Mouse (Mus musculus) left cerebral cortex, adult 6 months (tissue): ENCODE results near the gene Nppa. TPM values are rescaled to one million over a fixed set of nuclear protein-coding genes. Genes with fewer than 3 reads are reported as not detected.

Experiments used
- long read RNA-seq, 2 experiments: library from polyadenylated mRNA; unstranded; transcript quantifications; one replicate each; pipeline ENCODE4 v2.0.0; 2019 to 2020
- polyA plus RNA-seq: library from polyadenylated mRNA; unstranded; fragments of <200 nt; fragmentation: Nextera tagmentation; gene quantifications from 2 replicates; pipeline ENCODE4 v1.2.3, GENCODE M21; 2021

The Nppa gene
- 0.31 TPM in 1 of 2 replicates, not detected in the other for polyA plus RNA-seq
- long read RNA-seq, experiment 1, partial matches to known transcripts, result 0 of 1 reads
- long read RNA-seq, experiment 1, other reads (novel, unspliced or antisense), result 0 of 1 reads
- long read RNA-seq, experiment 2, result 0 reads

DNA sequence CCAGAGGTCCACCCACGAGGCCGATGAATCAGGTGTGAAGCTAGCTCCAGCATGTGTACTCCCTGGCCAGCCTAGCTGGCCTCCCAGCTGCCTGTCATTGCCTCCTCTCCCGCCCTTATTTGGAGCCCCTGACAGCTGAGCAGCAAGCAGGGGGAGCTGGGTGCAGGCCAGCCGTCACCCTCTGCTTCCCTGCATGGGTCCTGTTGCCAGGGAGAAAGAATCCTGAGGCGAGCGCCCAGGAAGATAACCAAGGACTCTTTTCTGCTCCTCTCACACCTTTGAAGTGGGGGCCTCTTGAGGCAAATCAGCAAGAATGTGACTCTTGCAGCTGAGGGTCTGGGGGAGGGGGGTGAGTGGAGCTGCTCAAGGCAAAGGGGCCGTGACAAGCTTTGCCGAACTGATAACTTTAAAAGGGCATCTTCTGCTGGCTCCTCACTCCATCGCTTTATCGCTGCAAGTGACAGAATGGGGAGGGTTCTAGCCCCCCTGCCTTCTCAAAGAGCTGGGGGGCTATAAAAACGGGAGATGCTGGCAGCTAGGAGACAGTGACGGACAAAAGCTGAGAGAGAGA, at the start of gene Nppa:
Gene Nppa (plus strand): TSS at position 521 of the 571 bp plus-strand sequence.

DNA sequence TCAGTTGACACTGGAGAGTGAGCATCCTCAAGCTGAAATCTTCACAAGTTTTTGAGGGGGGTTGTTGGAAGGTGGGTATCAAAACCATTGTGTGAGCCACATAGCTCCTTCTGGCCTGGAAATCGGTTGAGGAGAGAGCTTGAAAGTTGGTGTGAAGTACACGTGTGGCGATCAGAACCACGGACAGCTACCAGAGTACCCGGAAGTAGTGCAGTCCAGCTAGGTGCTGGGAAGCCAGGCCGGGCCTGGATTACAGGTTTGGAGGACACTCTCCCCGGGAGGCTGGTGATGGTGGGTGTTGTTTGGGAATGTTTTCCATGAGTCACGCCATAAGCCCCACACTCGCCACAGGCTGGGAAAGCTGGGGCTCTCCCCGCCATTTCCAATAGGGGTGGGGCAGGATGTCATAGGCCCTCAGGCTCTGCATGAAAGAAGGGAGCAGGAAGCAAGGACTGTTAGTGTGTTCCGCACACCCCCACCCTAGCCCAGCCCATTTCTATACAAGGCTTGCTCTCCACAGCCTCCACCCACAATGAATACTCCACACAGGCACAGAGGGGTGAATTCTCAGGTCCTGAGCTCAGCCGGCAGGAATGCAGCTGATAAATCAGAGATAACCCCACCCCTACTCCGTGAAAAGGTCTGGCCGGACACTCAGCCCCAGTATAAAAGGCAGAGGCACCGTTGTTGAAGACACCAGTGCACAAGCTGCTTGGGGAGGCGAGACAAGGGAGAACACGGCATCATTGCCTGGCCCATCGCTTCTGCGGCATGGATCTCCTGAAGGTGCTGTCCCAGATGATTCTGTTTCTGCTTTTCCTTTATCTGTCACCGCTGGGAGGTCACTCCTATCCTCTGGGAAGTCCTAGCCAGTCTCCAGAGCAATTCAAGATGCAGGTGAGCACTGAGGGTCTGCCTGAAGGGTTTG, 15.1 kb upstream of the Nppa start, which contains the start of gene Nppb:
Gene Nppb (plus strand): TSS at position 584 of the 928 bp plus-strand sequence.

DNA sequence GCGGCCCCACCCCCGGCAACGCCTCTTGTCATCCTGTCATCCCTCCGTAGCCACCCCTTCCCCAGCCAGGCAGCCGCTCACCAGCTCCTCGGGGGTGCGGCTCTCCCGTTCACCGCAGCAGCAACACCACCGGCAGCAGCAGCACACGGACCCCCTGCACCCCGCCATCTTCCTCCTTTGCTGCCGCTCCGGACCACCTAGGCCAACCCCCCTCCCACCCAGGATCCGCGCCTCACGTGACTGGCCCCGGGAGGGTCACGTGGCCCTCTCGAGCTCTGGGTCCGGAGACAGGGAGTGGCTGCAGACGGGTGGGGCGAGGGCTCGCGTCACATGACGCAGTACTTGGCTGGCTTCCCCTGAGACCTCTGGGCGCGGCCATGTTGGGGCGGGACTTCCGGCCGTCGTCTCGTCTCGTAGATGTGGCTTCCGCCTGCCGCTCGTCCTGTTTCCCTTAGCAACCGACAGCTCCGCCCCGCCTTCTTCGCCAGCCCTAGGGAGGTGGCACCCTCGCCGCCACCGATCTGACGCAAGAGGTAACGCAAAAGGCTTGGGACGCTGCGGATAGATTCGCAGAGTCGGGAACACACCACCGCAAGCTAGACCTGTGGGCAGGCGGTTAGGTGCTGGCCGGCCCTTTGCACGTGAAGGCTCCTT, 38.2 kb downstream of the Nppa start, which contains the start of the genes Clcn6 and Mthfr:
Gene Clcn6 (minus strand): TSS at position 222 of the 654 bp plus-strand sequence.
Gene Mthfr (plus strand): TSS at position 478 of the 654 bp plus-strand sequence.

Other genes starting within 250 kb of the Nppa start
- gene Zfp984, start 190.9 kb upstream of the Nppa start, polyA plus RNA-seq, result 1.6 and 1.9 TPM in 2 replicates
- gene Zfp933, start 152.4 kb upstream of the Nppa start, polyA plus RNA-seq, result 1.9 and 2.6 TPM in 2 replicates
- 7.3 and 7.7 TPM in 2 replicates for gene Miip, start 131.9 kb upstream of the Nppa start, polyA plus RNA-seq
- gene Fv1, start 131.7 kb upstream of the Nppa start, polyA plus RNA-seq, result 1.9 and 3.0 TPM in 2 replicates
- gene Mfn2, start 96.0 kb upstream of the Nppa start, polyA plus RNA-seq, result 74.5 and 85.6 TPM in 2 replicates
- 11.5 and 13.4 TPM in 2 replicates for gene Plod1, start 64.0 kb upstream of the Nppa start, polyA plus RNA-seq
- gene 2510039O18Rik, start 59.8 kb upstream of the Nppa start, polyA plus RNA-seq, result 4.5 and 10.2 TPM in 2 replicates
- not detected in 2 replicates for gene Nppb, start 14.9 kb upstream of the Nppa start, polyA plus RNA-seq
- 10.9 and 23.5 TPM in 2 replicates for gene Clcn6, start 38.1 kb downstream of the Nppa start, polyA plus RNA-seq
- gene Mthfr, start 38.4 kb downstream of the Nppa start, polyA plus RNA-seq, result 3.8 and 4.1 TPM in 2 replicates
- 7.0 TPM in 2 replicates for gene Agtrap, start 87.3 kb downstream of the Nppa start, polyA plus RNA-seq
- 28.3 and 28.9 TPM in 2 replicates for gene Mad2l2, start 129.7 kb downstream of the Nppa start, polyA plus RNA-seq
- 0.07 and 0.10 TPM in 2 replicates for gene Draxin, start 130.0 kb downstream of the Nppa start, polyA plus RNA-seq
- gene Fbxo6, start 151.4 kb downstream of the Nppa start, polyA plus RNA-seq, result 36.5 and 48.5 TPM in 2 replicates
- 133 and 147 TPM in 2 replicates for gene Fbxo44, start 159.8 kb downstream of the Nppa start, polyA plus RNA-seq
- gene Fbxo2, start 159.9 kb downstream of the Nppa start, polyA plus RNA-seq, result 138 and 183 TPM in 2 replicates